8 mouse cellular contexts compared by ENCODE assay signal in genomic region chr15:85710179-85710578, GRCm38 (mm10). TPM values are rescaled to one million over a fixed set of nuclear protein-coding genes. Genes with fewer than 3 reads are reported as not detected.
DNase-seq lines count a peak whose midpoint lies in the region; ATAC-seq and TF ChIP-seq lines count a peak whose summit lies in the region.

No protein-coding gene starts in this region.

- peak; percentile 97 for TF ChIP-seq CTCF in liver, adult 2 months (IDR thresholded peaks at IDR 0.05; ENCODE audit: low read depth, low read length)

- no peak overlapping the region for H3K4me2 ChIP-seq in stomach, embryonic 16.5 days (ENCODE audit: low read depth, low read length)

- H3K27ac ChIP-seq in liver, adult 2 months (replicated peaks; ENCODE audit: insufficient read depth, low read depth, low read length): no peak overlapping the region
- H3K27ac ChIP-seq in stomach, embryonic 16.5 days (ENCODE audit: low read length): peak overlapping the region; percentile 44; the same call in 1 of the 2 replicates

- H3K79me2 ChIP-seq in liver, adult 2 months (ENCODE audit: control insufficient read depth, insufficient read depth, low read length): no peaks in the 10 kb centered on the region

- H3K9me3 ChIP-seq in stomach, embryonic 16.5 days (replicated peaks; ENCODE audit: control insufficient read depth, low read length): no peaks in the 10 kb centered on the region

- H3K27me3 ChIP-seq in liver, adult 2 months (ENCODE audit: control insufficient read depth, insufficient read depth, low read length): no peaks in the 10 kb centered on the region
- no peaks in the 10 kb centered on the region for H3K27me3 ChIP-seq in stomach, embryonic 16.5 days (ENCODE audit: control insufficient read depth, insufficient read depth, low read length)

- 3% methylated on average over 8 of the region's 8 CpGs for WGBS in liver, adult 2 months
- WGBS in stomach, embryonic 16.5 days: 0% methylated on average over 8 of the region's 8 CpGs

- H3K4me3 ChIP-seq in liver, adult 2 months (ENCODE audit: insufficient read depth, low read depth, low read length): no peak overlapping the region
- no peak overlapping the region for H3K4me3 ChIP-seq in stomach, embryonic 16.5 days (replicated peaks; ENCODE audit: low read length)

- H3K9ac ChIP-seq in liver, adult 2 months (ENCODE audit: low read depth, low read length): no peak overlapping the region
- no peak overlapping the region for H3K9ac ChIP-seq in stomach, embryonic 16.5 days (ENCODE audit: low read length)

- no peak for TF ChIP-seq POLR2A in liver, adult 2 months (IDR thresholded peaks at IDR 0.05; ENCODE audit: extremely low read depth, insufficient read depth, low read length)

- peak; percentile 72 for ATAC-seq in granulocyte monocyte progenitor cell, adult 5-6 weeks (replicated peaks; ENCODE audit: poor library complexity, severe bottlenecking)
- peak; percentile 38 for ATAC-seq in stomach, embryonic 16.5 days (ENCODE audit: insufficient read depth, low FRiP score)

- H3K4me1 ChIP-seq in liver, adult 2 months (ENCODE audit: control insufficient read depth, insufficient read depth, low read length): peaks cover 28% of the 10 kb centered on the region
- peaks cover 10% of the 10 kb centered on the region for H3K4me1 ChIP-seq in stomach, embryonic 16.5 days (ENCODE audit: control insufficient read depth, insufficient read depth, low read length)

- no peaks in the 10 kb centered on the region for H3K36me3 ChIP-seq in liver, adult 2 months (ENCODE audit: control insufficient read depth, insufficient read depth, low read length)
- H3K36me3 ChIP-seq in stomach, embryonic 16.5 days (ENCODE audit: control insufficient read depth, insufficient read depth, low read length): 0 out of 2 replicates have a peak, but pooled peaks cover 10% of the 10 kb centered on the region

- peak; percentile 76 for DNase-seq in CD4-positive helper T cell, adult 2 months (ENCODE audit: low read depth, low spot score)
- peak; percentile 79 for DNase-seq in adrenal gland, adult 8-10 months
- DNase-seq in embryo, embryonic 11 days: peak; percentile 84
- DNase-seq in kidney, adult 8-10 months: peak; percentile 81 to 82
- DNase-seq in liver, adult 2 months (ENCODE audit: extremely low read depth, low read depth, low spot score): no peak
- DNase-seq in natural killer cell, adult 2 months (ENCODE audit: low spot score in 2 of 2): peak; percentile 62 to 78

RNA-seq across cellular contexts. Expression of gene Ppara, which starts 24.6 kb away (rescaled TPM):
- total RNA-seq in adrenal gland, adult 8-10 months (2022): 10 to 100 TPM in 3 of 4 experiments, 1 to 10 TPM in 1; 6.9 to 25.9 (median 18.7) TPM
- not detected in 2 replicates for total RNA-seq in granulocyte monocyte progenitor cell, adult 5-6 weeks (2014; fragmentation: Nextera tagmentation)
- not detected in 2 replicates for total RNA-seq in granulocyte monocyte progenitor cell, adult 5-6 weeks (2017)
- total RNA-seq in liver, adult 2 months (2014; rRNA removed): 184 and 206 TPM in 2 replicates
- polyA plus RNA-seq in liver, adult 2 months (2012; rRNA removed): 36.2 and 39.8 TPM in 2 replicates
- polyA plus RNA-seq in stomach, embryonic 16.5 days (2015; fragmentation: Nextera tagmentation; extraction: Ambion mirVana): 8.7 and 12.2 TPM in 2 replicates

Comparison
In these comparisons a context has a peak if more than half of its experiments do, and no peak if none do; other contexts are left out.
1. RNA of gene Ppara, which starts 24.6 kb away (total RNA-seq): 184 to 206 TPM in liver, adult 2 months and 6.9 to 25.9 TPM in adrenal gland, adult 8-10 months; not detected in granulocyte monocyte progenitor cell, adult 5-6 weeks; every median in the first group is over 4 times any median in the second.